Mouse (Mus musculus) C2C12 (cell line): Measurements from ENCODE around the gene Tnip1.

Source experiments
- CTCF ChIP-seq: IDR thresholded peaks from one replicate; pipeline ENCODE4 v1.5.1; 2011; ENCODE audit not compliant: control insufficient read depth, insufficient read depth, insufficient read length
- FOSL1 ChIP-seq: IDR thresholded peaks from one replicate; pipeline ENCODE4 v1.8.0; 2011; ENCODE audit warnings: mild to moderate bottlenecking, low read length; ENCODE audit not compliant: poor library complexity, insufficient read depth, severe bottlenecking
- MYOD1 ChIP-seq: IDR thresholded peaks from one replicate; pipeline ENCODE4 v1.6.1; 2011; ENCODE audit warnings: low read depth; ENCODE audit not compliant: control insufficient read depth, insufficient read length

DNA sequence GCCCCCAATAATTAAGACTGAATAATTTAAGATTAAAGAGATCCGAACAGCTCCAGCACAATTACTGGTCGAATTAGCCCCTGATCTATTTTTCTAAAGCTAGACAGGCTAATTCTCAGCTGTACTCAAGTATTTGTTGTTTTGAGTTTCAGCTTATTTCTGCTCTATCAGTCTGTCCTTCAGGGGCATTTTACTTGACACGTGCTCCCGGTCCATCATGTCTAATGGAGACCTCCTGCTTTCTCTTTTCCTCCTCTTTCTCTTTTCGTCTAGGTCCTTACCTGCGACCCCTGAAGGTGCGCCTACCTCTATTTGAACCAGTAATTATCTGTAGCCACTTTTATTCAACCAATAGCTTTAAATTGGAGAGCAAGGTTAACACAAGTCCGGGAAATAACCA, 8.0 kb downstream of the Tnip1 start:
- TF ChIP-seq CTCF: no peak
- no peak for TF ChIP-seq MYOD1
- TF ChIP-seq FOSL1: no peak
